Mouse (Mus musculus) cerebellum, adult 2 months (tissue): ENCODE data around the gene Ocln.

Experiments used
- CTCF ChIP-seq: fragments of 200-500 bp; IDR thresholded peaks from 2 replicates; pipeline ENCODE4 v1.5.1; 2011; ENCODE audit warnings: low read depth, mild to moderate bottlenecking, control low read depth, low read length, moderate library complexity, borderline replicate concordance; ENCODE audit not compliant: insufficient read depth
- POLR2A ChIP-seq: fragments of 200-500 bp; IDR thresholded peaks from 2 replicates; pipeline ENCODE4 v1.6.1; 2011; ENCODE audit warnings: low read length, control low read depth, borderline replicate concordance; ENCODE audit not compliant: insufficient read depth

- TF ChIP-seq CTCF: no peak
- no peak for TF ChIP-seq POLR2A
These were observed 41.2 kb downstream of the Ocln start for GRCm38 (mm10) chr13:100511146-100511859.
